Mouse (Mus musculus): ENCODE measurements at regions not wholly inside any gene's neighbourhood (a gene's known extent, or its start where the extent isn't known, plus 50 kb on each side); places are given as distances from the start of the nearest gene placed in this dataset.

GRCm38 (mm10) chr4:131046969-131047650 lies 102.9 kb downstream of the Matn1 start:
- TF ChIP-seq ZMIZ1 (IDR thresholded peaks at IDR 0.05; ENCODE audit: low read depth, low read length) (no peak), TBP (conservative IDR thresholded peaks at IDR 0.05; ENCODE audit: low read depth, low read length) (no peak), ZKSCAN1 (IDR thresholded peaks at IDR 0.05; ENCODE audit: borderline replicate concordance, low read depth, low read length) (no peak), CTCF (conservative IDR thresholded peaks at IDR 0.05 in 1 of 2, IDR thresholded peaks at IDR 0.05 in 1 of 2; ENCODE audit: low read depth in 2 of 2, low read length in 2 of 2) (no peak), POLR2A (IDR thresholded peaks at IDR 0.05; ENCODE audit: low read depth, low read length) (no peak), USF1 (IDR thresholded peaks at IDR 0.05; ENCODE audit: low read depth, low read length) (no peak), EP300 (IDR thresholded peaks at IDR 0.05; ENCODE audit: low read length) (no peak), ZC3H11A (IDR thresholded peaks at IDR 0.05; ENCODE audit: low read depth, low read length) (no peak), MEF2A (IDR thresholded peaks at IDR 0.05; ENCODE audit: borderline replicate concordance, low read depth, low read length) (no peak), UBTF (IDR thresholded peaks at IDR 0.05; ENCODE audit: low read depth, low read length) (no peak), CHD2 (IDR thresholded peaks at IDR 0.05; ENCODE audit: low read length) (no peak)

All from CH12.LX (cell line).